Mouse (Mus musculus): ENCODE data around the gene Rprd2. TPM values are rescaled to one million over a fixed set of nuclear protein-coding genes. Genes with fewer than 3 reads are reported as not detected.

Gene Rprd2
- total and polyA plus RNA-seq, 2 experiments = 5.1 to 7.6 TPM

GRCm38 (mm10) chr3:95754345-95755206 is 64.1 kb downstream of the Rprd2 start:
- Histone ChIP-seq H3K4me3 (ENCODE audit: insufficient read depth, low read depth, low read length) (peak overlapping the region; percentile 94), H3K27ac (replicated peaks; ENCODE audit: insufficient read depth, low read depth, low read length) (no peak overlapping the region; the same call in 1 of the 2 replicates), H3K4me1 (ENCODE audit: control insufficient read depth, insufficient read depth, low read length) (no peaks in the 10 kb centered on the region), H3K27me3 (ENCODE audit: control insufficient read depth, insufficient read depth, low read length) (no peaks in the 10 kb centered on the region), H3K36me3 (ENCODE audit: control insufficient read depth, insufficient read depth, low read length) (peaks cover 14% of the 10 kb centered on the region), H3K9ac (ENCODE audit: low read depth, low read length) (peak overlapping the region; percentile 88), H3K79me2 (ENCODE audit: control insufficient read depth, insufficient read depth, low read length) (no peaks in the 10 kb centered on the region)
- DNase-seq (ENCODE audit: extremely low read depth, low read depth, low spot score) = peak; percentile 88
- no peak for TF ChIP-seq POLR2A (IDR thresholded peaks at IDR 0.05; ENCODE audit: extremely low read depth, insufficient read depth, low read length)
- TF ChIP-seq CTCF (IDR thresholded peaks at IDR 0.05; ENCODE audit: low read depth, low read length) = no peak
- WGBS = under 1% methylated on average over 30 of the region's 30 CpGs

GRCm38 (mm10) chr3:95752935-95753334 is 65.7 kb downstream of the Rprd2 start:
- Histone ChIP-seq H3K79me2 (ENCODE audit: control insufficient read depth, insufficient read depth, low read length) (no peaks in the 10 kb centered on the region), H3K27me3 (ENCODE audit: control insufficient read depth, insufficient read depth, low read length) (no peaks in the 10 kb centered on the region), H3K9ac (ENCODE audit: low read depth, low read length) (no peak overlapping the region), H3K4me3 (ENCODE audit: insufficient read depth, low read depth, low read length) (no peak overlapping the region), H3K36me3 (ENCODE audit: control insufficient read depth, insufficient read depth, low read length) (peaks cover 30% of the 10 kb centered on the region), H3K4me1 (ENCODE audit: control insufficient read depth, insufficient read depth, low read length) (no peaks in the 10 kb centered on the region), H3K27ac (replicated peaks; ENCODE audit: insufficient read depth, low read depth, low read length) (no peak overlapping the region)
- DNase-seq (ENCODE audit: extremely low read depth, low read depth, low spot score) = no peak
- TF ChIP-seq POLR2A (IDR thresholded peaks at IDR 0.05; ENCODE audit: extremely low read depth, insufficient read depth, low read length) (no peak), CTCF (IDR thresholded peaks at IDR 0.05; ENCODE audit: low read depth, low read length) (no peak)
- 96% methylated on average over 3 of the region's 3 CpGs for WGBS

GRCm38 (mm10) chr3:95740406-95740805 is 78.3 kb downstream of the Rprd2 start:
- 69% methylated on average over 8 of the region's 8 CpGs for WGBS
- Histone ChIP-seq H3K4me1 (ENCODE audit: control insufficient read depth, insufficient read depth, low read length) (peaks cover 3% of the 10 kb centered on the region; the same call in 1 of the 2 replicates), H3K9ac (ENCODE audit: low read depth, low read length) (no peak overlapping the region)

GRCm38 (mm10) chr3:95739353-95740104 is 79.1 kb downstream of the Rprd2 start, which contains the start of gene Ecm1:
Gene Ecm1 (minus strand): TSS chr3:95739569.
- peaks cover 6% of the 10 kb centered on the region; the same call in 1 of the 2 replicates for H3K36me3 ChIP-seq (ENCODE audit: control insufficient read depth, insufficient read depth, low read length)
- peak within 1 kb of the TSS; percentile 74 for H3K9ac ChIP-seq (ENCODE audit: low read depth, low read length)
- peak within 1 kb of the TSS; percentile 58 for H3K27ac ChIP-seq (replicated peaks; ENCODE audit: insufficient read depth, low read depth, low read length)
- no peaks in the 10 kb centered on the region for H3K79me2 ChIP-seq (ENCODE audit: control insufficient read depth, insufficient read depth, low read length)
- DNase-seq (ENCODE audit: extremely low read depth, low read depth, low spot score) = peak; percentile 33
- no peaks in the 10 kb centered on the region for H3K27me3 ChIP-seq (ENCODE audit: control insufficient read depth, insufficient read depth, low read length)
- H3K4me3 ChIP-seq (ENCODE audit: insufficient read depth, low read depth, low read length) = peak within 1 kb of the TSS; percentile 51
- peaks cover 3% of the 10 kb centered on the region; the same call in 1 of the 2 replicates for H3K4me1 ChIP-seq (ENCODE audit: control insufficient read depth, insufficient read depth, low read length)
- no peak for TF ChIP-seq CTCF (IDR thresholded peaks at IDR 0.05; ENCODE audit: low read depth, low read length)
- peak; percentile 64 for TF ChIP-seq POLR2A (IDR thresholded peaks at IDR 0.05; ENCODE audit: extremely low read depth, insufficient read depth, low read length)
- WGBS = 72% methylated on average over 7 of the region's 7 CpGs

More at GRCm38 (mm10) chr3:95740406-95740805, 78.3 kb downstream of the Rprd2 start:
- Histone ChIP-seq H3K27ac (replicated peaks; ENCODE audit: insufficient read depth, low read depth, low read length) (peak overlapping the region; percentile 50), H3K79me2 (ENCODE audit: control insufficient read depth, insufficient read depth, low read length) (no peaks in the 10 kb centered on the region), H3K4me3 (ENCODE audit: insufficient read depth, low read depth, low read length) (no peak overlapping the region), H3K27me3 (ENCODE audit: control insufficient read depth, insufficient read depth, low read length) (no peaks in the 10 kb centered on the region), H3K36me3 (ENCODE audit: control insufficient read depth, insufficient read depth, low read length) (peaks cover 13% of the 10 kb centered on the region; the same call in 1 of the 2 replicates)
- TF ChIP-seq CTCF (IDR thresholded peaks at IDR 0.05; ENCODE audit: low read depth, low read length) = no peak
- TF ChIP-seq POLR2A (IDR thresholded peaks at IDR 0.05; ENCODE audit: extremely low read depth, insufficient read depth, low read length) = no peak
- peak; percentile 39 for DNase-seq (ENCODE audit: extremely low read depth, low read depth, low spot score)

- H3K27ac ChIP-seq (replicated peaks; ENCODE audit: insufficient read depth, low read depth, low read length) = no peak overlapping the region
- H3K79me2 ChIP-seq (ENCODE audit: control insufficient read depth, insufficient read depth, low read length) = no peaks in the 10 kb centered on the region
- DNase-seq (ENCODE audit: extremely low read depth, low read depth, low spot score) = no peak
These were observed 83.5 kb downstream of the Rprd2 start for GRCm38 (mm10) chr3:95735071-95735670.

More at GRCm38 (mm10) chr3:95735071-95735670, 83.5 kb downstream of the Rprd2 start:
- H3K27me3 ChIP-seq (ENCODE audit: control insufficient read depth, insufficient read depth, low read length) = no peaks in the 10 kb centered on the region
- WGBS = 86% methylated on average over 12 of the region's 12 CpGs
- H3K36me3 ChIP-seq (ENCODE audit: control insufficient read depth, insufficient read depth, low read length) = no peaks in the 10 kb centered on the region
- no peak for TF ChIP-seq CTCF (IDR thresholded peaks at IDR 0.05; ENCODE audit: low read depth, low read length)
- TF ChIP-seq POLR2A (IDR thresholded peaks at IDR 0.05; ENCODE audit: extremely low read depth, insufficient read depth, low read length) = no peak
- peaks cover 6% of the 10 kb centered on the region; the same call in 1 of the 2 replicates for H3K4me1 ChIP-seq (ENCODE audit: control insufficient read depth, insufficient read depth, low read length)
- no peak overlapping the region for H3K9ac ChIP-seq (ENCODE audit: low read depth, low read length)
- no peak overlapping the region for H3K4me3 ChIP-seq (ENCODE audit: insufficient read depth, low read depth, low read length)
